Mouse (Mus musculus) ES-E14 (cell line): ENCODE data around the gene Il21r.

ENCODE experiments used
- HCFC1 ChIP-seq: IDR thresholded peaks from 2 replicates; pipeline ENCODE4 v1.6.1; 2012; ENCODE audit warnings: low read length, inconsistent platforms, borderline replicate concordance; ENCODE audit not compliant: insufficient read depth
- MAFK ChIP-seq: IDR thresholded peaks from 2 replicates; pipeline ENCODE4 v1.6.1; 2014; ENCODE audit warnings: mild to moderate bottlenecking, low read depth, low read length, inconsistent platforms; ENCODE audit not compliant: insufficient read depth
- ZC3H11A ChIP-seq: IDR thresholded peaks from 2 replicates; pipeline ENCODE4 v1.6.1; 2012; ENCODE audit warnings: low read depth, mild to moderate bottlenecking, inconsistent platforms, low read length, borderline replicate concordance

GRCm38 (mm10) chr7:125554456-125555114 lies 48.6 kb upstream of the Il21r start:
- no peak for TF ChIP-seq ZC3H11A
- no peak for TF ChIP-seq HCFC1
- TF ChIP-seq MAFK: no peak
